Mouse (Mus musculus) midbrain, embryonic 13.5 days (tissue): ENCODE data around the gene Vps37d. TPM values are rescaled to one million over a fixed set of nuclear protein-coding genes. Genes with fewer than 3 reads are reported as not detected.
"Not testable (repeated sequence)": the region's sequence is repeated elsewhere in the genome, so short reads cannot be mapped to it uniquely, and the experiment has no call there.

Experiments
- ATAC-seq: fragments of 200-750 bp; cut with Nextera tagmentation; 2 replicates; pipeline ENCODE4 v1.8.0; 2017; ENCODE audit warnings: mild to moderate bottlenecking, moderate TSS enrichment, moderate library complexity
- H3K27ac ChIP-seq: fragments of 300-500 bp; sonication (generic); 2 replicates; pipeline ENCODE4 v1.5.1; 2015; ENCODE audit warnings: inconsistent platforms, mild to moderate bottlenecking, moderate library complexity
- H3K27me3 ChIP-seq: fragments of 300-500 bp; sonication (generic); 2 replicates; pipeline ENCODE4 v1.6.1; 2015; ENCODE audit warnings: mild to moderate bottlenecking, inconsistent platforms
- H3K36me3 ChIP-seq: fragments of 300-500 bp; sonication (generic); 2 replicates; pipeline ENCODE4 v1.6.1; 2015; ENCODE audit warnings: mild to moderate bottlenecking, inconsistent platforms
- H3K4me1 ChIP-seq: fragments of 300-500 bp; sonication (generic); replicated peaks from 2 replicates; pipeline ENCODE4 v1.6.1; 2015; ENCODE audit warnings: inconsistent platforms
- H3K4me2 ChIP-seq: fragments of 300-500 bp; sonication (generic); replicated peaks from 2 replicates; pipeline ENCODE4 v1.6.1; 2015; ENCODE audit warnings: moderate library complexity, mild to moderate bottlenecking, inconsistent platforms
- H3K4me3 ChIP-seq: fragments of 300-500 bp; sonication (generic); replicated peaks from 2 replicates; pipeline ENCODE4 v1.5.1; 2015; ENCODE audit warnings: mild to moderate bottlenecking, inconsistent platforms
- H3K9ac ChIP-seq: fragments of 300-500 bp; sonication (generic); replicated peaks from 2 replicates; pipeline ENCODE4 v1.6.1; 2015; ENCODE audit warnings: mild to moderate bottlenecking, inconsistent platforms
- H3K9me3 ChIP-seq: fragments of 300-500 bp; sonication (generic); 2 replicates; pipeline ENCODE4 v1.6.1; 2016; ENCODE audit warnings: mild to moderate bottlenecking, inconsistent platforms
- WGBS: fragments of 180-500 bp; shearing (Covaris S2); methylation state at CpG from one replicate; pipeline ENCODE4 v1.1.7; 2015; 5-methylcytosine and 5-hydroxymethylcytosine counted together
- polyA plus RNA-seq: library from polyadenylated mRNA; unstranded; fragments of >200 nt; fragmentation: Nextera tagmentation; extraction: Ambion mirVana; gene quantifications from 2 replicates; pipeline ENCODE4 v1.2.1, GENCODE M21; 2015

Gene Vps37d
- polyA plus RNA-seq, 1 experiment from 2014 or later, result 32.1 TPM

GRCm38 (mm10) chr5:135072720-135073119, 5.3 kb downstream of the Vps37d start:
- Histone ChIP-seq H3K4me1 (peaks cover 24% of the 10 kb centered on the region), H3K36me3 (peaks cover 48% of the 10 kb centered on the region), H3K9me3 (no peaks in the 10 kb centered on the region), H3K4me2 (no peak overlapping the region), H3K27me3 (no peaks in the 10 kb centered on the region), H3K4me3 (no peak overlapping the region), H3K9ac (no peak overlapping the region), H3K27ac (no peak overlapping the region)
- ATAC-seq, result no peak
- WGBS, result 73% methylated on average over 6 of the region's 6 CpGs

DNA sequence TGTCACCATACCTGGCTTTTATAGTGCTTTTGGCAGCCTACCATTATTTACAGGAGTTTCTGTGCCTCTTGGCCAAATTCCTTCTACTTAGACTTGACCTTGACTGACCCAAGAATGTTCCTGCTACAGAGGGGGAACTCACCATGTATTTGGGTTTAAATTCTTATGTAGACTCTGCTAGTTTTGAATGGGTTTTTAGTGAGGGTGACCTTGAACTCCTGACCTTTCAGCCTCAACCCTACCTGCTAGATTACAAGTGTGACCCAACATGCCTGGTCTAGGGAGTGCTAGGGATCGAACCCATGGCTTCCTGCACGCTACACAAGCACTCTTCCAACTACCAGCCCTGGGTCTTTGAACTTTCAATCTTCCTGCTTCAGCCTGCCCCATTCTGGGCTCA, 6.0 kb downstream of the Vps37d start:
- H3K36me3 ChIP-seq, result peaks cover 54% of the 10 kb centered on the region
- 98% methylated on average over 2 of the region's 2 CpGs for WGBS

DNA sequence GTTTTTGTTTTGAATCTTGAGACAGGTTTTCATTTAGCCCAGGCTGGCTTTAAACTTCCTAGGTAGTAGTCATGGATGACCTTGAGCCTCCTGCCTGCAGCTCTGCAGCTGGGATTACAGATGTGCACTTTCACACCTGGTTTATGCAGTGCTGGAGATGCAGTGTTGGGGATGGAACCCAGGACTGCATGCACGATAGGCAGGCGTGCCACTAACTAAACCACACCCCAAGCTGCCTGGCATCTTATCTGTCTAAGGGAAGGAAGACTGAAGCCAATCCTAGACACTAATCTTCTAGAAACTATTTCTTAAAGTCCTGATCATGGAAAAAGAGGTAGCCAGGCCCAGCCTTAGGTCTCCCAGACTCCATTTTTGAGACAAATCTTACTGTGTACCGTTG, 7.6 kb downstream of the Vps37d start:
- no peak overlapping the region for H3K4me2 ChIP-seq
- no peak overlapping the region for H3K9ac ChIP-seq
- peaks cover 53% of the 10 kb centered on the region for H3K36me3 ChIP-seq
- no peak overlapping the region for H3K27ac ChIP-seq
- H3K9me3 ChIP-seq, result no peaks in the 10 kb centered on the region
- ATAC-seq, result no peak
- WGBS, result 93% methylated on average over 3 of the region's 3 CpGs
- H3K4me1 ChIP-seq, result peaks cover 24% of the 10 kb centered on the region
- no peaks in the 10 kb centered on the region for H3K27me3 ChIP-seq
- H3K4me3 ChIP-seq, result no peak overlapping the region

More for the DNA sequence above, 6.0 kb downstream of the Vps37d start:
- Histone ChIP-seq H3K4me1 (peaks cover 23% of the 10 kb centered on the region), H3K27ac (no peak overlapping the region), H3K27me3 (no peaks in the 10 kb centered on the region), H3K9ac (no peak overlapping the region), H3K4me3 (no peak overlapping the region), H3K9me3 (no peaks in the 10 kb centered on the region), H3K4me2 (no peak overlapping the region)
- ATAC-seq, result no peak

DNA sequence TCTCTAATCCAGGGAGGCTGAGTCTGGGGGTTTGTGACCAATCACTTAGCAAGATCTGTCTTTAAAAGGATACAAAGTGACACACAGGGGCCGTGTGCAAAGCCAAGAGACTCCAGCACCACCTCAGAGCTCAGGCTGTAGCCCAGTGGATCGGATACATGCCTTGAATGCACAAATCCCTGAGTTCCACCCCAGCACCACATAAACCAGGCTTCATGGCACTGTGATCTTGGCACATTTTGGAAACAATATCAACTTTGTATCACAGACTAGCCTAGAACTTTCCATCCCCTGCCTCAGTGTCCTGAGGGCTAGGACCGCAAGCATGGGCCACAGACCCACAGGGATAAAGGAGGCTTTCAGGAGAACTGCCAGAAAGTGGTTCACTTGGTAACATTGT, 12.1 kb downstream of the Vps37d start:
- no peaks in the 10 kb centered on the region for H3K27me3 ChIP-seq
- no peaks in the 10 kb centered on the region for H3K9me3 ChIP-seq
- H3K4me2 ChIP-seq, result peak overlapping the region; percentile 98; the same call in 1 of the 2 replicates
- peaks cover 24% of the 10 kb centered on the region for H3K36me3 ChIP-seq
- H3K9ac ChIP-seq, result no peak overlapping the region
- ATAC-seq, result no peak
- peaks cover 28% of the 10 kb centered on the region for H3K4me1 ChIP-seq
- no peak overlapping the region for H3K27ac ChIP-seq
- peak overlapping the region; percentile 96; the same call in 1 of the 2 replicates for H3K4me3 ChIP-seq
- 89% methylated on average over 3 of the region's 3 CpGs for WGBS

GRCm38 (mm10) chr5:135064909-135065446, 13.1 kb downstream of the Vps37d start, which contains the start of gene Bud23:
Bud23 (minus strand) TSS chr5:135064959.
- peaks cover 28% of the 10 kb centered on the region for H3K4me1 ChIP-seq
- 77% methylated on average over 9 of the region's 9 CpGs for WGBS
- peak within 1 kb of the TSS; percentile 88 for H3K9ac ChIP-seq
- H3K27ac ChIP-seq, result peak within 1 kb of the TSS; percentile 76
- H3K4me2 ChIP-seq, result peak within 1 kb of the TSS; percentile 98
- not testable (repeated sequence) for ATAC-seq, H3K9me3 ChIP-seq, H3K27me3 ChIP-seq
- peak within 1 kb of the TSS; percentile 96 for H3K4me3 ChIP-seq
- peaks cover 35% of the 10 kb centered on the region for H3K36me3 ChIP-seq

- Histone ChIP-seq H3K4me3 (peak overlapping the region; percentile 96), H3K4me2 (peak overlapping the region; percentile 98), H3K36me3 (peaks cover 41% of the 10 kb centered on the region), H3K9me3 (no peaks in the 10 kb centered on the region), H3K27ac (peak overlapping the region; percentile 76), H3K9ac (peak overlapping the region; percentile 88), H3K27me3 (no peaks in the 10 kb centered on the region), H3K4me1 (peaks cover 28% of the 10 kb centered on the region)
- WGBS, result under 1% methylated on average over 40 of the region's 40 CpGs
- peak; percentile 69 for ATAC-seq
Observed at GRCm38 (mm10) chr5:135064382-135064766, 13.7 kb downstream of the Vps37d start.

DNA sequence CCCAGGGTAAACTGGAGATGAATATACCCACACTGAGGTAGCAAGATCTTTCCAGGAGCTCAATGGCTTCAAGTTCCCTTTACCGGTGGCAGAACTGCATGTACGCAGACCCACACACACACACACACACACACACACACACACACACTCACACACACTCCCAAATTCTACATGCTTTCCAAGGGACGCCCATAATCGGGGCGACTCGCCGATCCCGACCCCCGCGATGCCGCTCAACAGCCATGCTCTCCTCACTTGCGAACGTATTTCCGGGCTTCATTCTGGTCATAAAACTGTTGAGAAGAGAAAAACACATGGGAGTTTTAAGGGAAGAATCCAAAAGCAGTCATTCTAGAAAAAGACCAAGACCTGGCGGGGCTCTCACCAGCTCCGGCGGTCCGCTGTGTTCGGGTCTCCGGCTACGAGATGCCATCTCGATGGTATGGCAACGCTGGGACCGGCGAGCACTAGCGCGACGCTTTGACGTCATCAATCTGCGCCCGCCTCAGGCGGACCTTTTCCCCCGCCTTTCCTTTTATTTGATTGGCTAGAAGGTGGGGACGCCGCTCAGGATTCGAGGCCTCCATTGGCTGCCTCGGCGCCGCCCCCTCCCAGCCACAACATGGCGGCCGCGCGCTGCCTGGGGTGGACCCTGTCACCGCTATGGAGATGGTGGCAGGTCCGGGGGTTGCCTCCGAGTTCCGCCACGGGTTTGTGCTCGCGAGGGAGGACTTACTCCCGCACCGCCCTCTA, 14.3 kb downstream of the Vps37d start, which contains the start of gene Dnajc30:
Gene Dnajc30 (plus strand): TSS at position 574 of the 753 bp plus-strand sequence.
- peaks cover 46% of the 10 kb centered on the region for H3K36me3 ChIP-seq
- under 1% methylated on average over 52 of the region's 52 CpGs for WGBS

DNA sequence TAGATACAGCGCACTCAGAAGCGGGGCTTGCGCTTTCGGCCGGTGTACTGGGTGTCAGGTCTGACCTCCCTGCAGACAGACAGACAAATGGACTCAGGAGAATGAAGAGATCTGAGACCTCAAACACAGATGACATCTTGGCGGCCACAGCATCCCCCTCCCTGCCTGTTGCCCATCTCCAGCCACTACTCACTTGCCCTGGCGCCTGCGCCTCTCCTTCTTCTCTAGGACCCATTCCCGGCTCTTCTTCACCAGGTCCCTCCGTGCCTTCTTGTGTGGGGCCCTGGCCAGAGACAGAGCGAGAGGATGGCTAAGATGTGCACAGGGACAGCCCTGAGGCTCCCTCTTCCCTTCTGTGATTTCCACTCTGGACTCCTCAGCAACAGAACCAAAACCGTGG, 24.7 kb downstream of the Vps37d start:
- H3K4me2 ChIP-seq, result no peak overlapping the region
- no peaks in the 10 kb centered on the region for H3K4me1 ChIP-seq
- peaks cover 82% of the 10 kb centered on the region for H3K36me3 ChIP-seq
- H3K27me3 ChIP-seq, result no peaks in the 10 kb centered on the region
- ATAC-seq, result no peak
- WGBS, result 90% methylated on average over 12 of the region's 12 CpGs
- no peaks in the 10 kb centered on the region for H3K9me3 ChIP-seq
- no peak overlapping the region for H3K4me3 ChIP-seq
- H3K9ac ChIP-seq, result no peak overlapping the region
- H3K27ac ChIP-seq, result no peak overlapping the region

More for the DNA sequence above, 14.3 kb downstream of the Vps37d start, which contains the start of gene Dnajc30:
- H3K9me3 ChIP-seq, result no peaks in the 10 kb centered on the region
- peak within 1 kb of the TSS; percentile 98 for H3K4me2 ChIP-seq
- H3K9ac ChIP-seq, result peak within 1 kb of the TSS; percentile 88
- peak within 1 kb of the TSS; percentile 96 for H3K4me3 ChIP-seq
- peak within 1 kb of the TSS; percentile 76 for H3K27ac ChIP-seq
- no peaks in the 10 kb centered on the region for H3K27me3 ChIP-seq
- H3K4me1 ChIP-seq, result peaks cover 28% of the 10 kb centered on the region
- peak; percentile 97 for ATAC-seq

DNA sequence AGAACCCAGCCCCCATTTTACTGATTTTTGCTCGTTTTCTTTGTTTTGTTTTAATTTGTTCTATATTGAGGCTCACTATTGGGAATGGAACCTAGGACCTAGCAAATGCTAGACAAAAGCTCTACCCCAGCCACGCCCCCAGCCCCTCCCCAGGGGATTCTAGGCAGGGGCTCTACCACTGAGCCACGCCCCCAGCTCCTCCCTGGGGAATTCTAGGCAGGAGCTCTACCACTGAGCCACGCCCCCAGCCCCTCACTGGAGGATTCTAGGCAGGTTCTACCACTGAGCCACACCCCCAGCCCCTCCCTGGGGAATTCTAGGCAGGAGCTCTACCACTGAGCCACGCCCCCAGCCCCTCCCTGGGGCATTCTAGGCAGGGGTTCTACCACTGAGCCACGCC, 28.8 kb downstream of the Vps37d start:
- not testable (repeated sequence) for H3K27me3 ChIP-seq, H3K9me3 ChIP-seq

DNA sequence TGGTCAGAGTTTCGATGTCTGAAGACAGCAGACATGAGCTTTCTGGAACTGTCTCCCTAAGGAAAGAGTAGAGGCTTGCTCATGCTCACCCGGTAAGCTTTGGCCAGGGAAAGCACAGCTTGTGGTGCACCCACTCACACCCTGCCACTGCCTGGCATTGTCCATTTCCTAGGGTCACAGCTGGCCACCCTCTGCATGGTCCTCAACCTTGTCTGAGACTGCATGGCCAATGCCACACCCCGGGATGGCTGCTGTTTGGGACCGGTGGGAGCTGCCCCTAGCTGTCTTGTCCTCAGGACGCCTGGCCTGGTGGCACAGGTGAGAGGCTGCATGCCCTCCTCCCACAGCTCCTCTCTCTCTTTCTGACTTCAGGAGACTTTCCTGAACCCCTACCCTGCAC, 29.5 kb downstream of the Vps37d start:
- H3K27me3 ChIP-seq, result no peaks in the 10 kb centered on the region
- no peaks in the 10 kb centered on the region for H3K4me1 ChIP-seq
- no peak overlapping the region for H3K4me3 ChIP-seq
- WGBS, result 93% methylated on average over 5 of the region's 5 CpGs
- ATAC-seq, result no peak
- H3K36me3 ChIP-seq, result peaks cover 56% of the 10 kb centered on the region
- H3K9me3 ChIP-seq, result no peaks in the 10 kb centered on the region
- H3K4me2 ChIP-seq, result no peak overlapping the region
- H3K9ac ChIP-seq, result no peak overlapping the region
- H3K27ac ChIP-seq, result no peak overlapping the region

More for the DNA sequence above, 28.8 kb downstream of the Vps37d start:
- not testable (repeated sequence) for ATAC-seq, H3K4me2 ChIP-seq, H3K27ac ChIP-seq, H3K4me3 ChIP-seq, H3K4me1 ChIP-seq, H3K9ac ChIP-seq
- WGBS, result 91% methylated on average over 6 of the region's 6 CpGs
- peaks cover 63% of the 10 kb centered on the region for H3K36me3 ChIP-seq

GRCm38 (mm10) chr5:135044575-135044974, 33.5 kb downstream of the Vps37d start:
- Histone ChIP-seq H3K27ac (no peak overlapping the region), H3K9me3 (no peaks in the 10 kb centered on the region), H3K4me1 (0 out of 2 replicates have a peak, but pooled peaks cover 4% of the 10 kb centered on the region), H3K36me3 (peaks cover 33% of the 10 kb centered on the region), H3K27me3 (no peaks in the 10 kb centered on the region), H3K9ac (no peak overlapping the region), H3K4me3 (no peak overlapping the region), H3K4me2 (no peak overlapping the region)
- 94% methylated on average over 3 of the region's 3 CpGs for WGBS
- no peak for ATAC-seq

DNA sequence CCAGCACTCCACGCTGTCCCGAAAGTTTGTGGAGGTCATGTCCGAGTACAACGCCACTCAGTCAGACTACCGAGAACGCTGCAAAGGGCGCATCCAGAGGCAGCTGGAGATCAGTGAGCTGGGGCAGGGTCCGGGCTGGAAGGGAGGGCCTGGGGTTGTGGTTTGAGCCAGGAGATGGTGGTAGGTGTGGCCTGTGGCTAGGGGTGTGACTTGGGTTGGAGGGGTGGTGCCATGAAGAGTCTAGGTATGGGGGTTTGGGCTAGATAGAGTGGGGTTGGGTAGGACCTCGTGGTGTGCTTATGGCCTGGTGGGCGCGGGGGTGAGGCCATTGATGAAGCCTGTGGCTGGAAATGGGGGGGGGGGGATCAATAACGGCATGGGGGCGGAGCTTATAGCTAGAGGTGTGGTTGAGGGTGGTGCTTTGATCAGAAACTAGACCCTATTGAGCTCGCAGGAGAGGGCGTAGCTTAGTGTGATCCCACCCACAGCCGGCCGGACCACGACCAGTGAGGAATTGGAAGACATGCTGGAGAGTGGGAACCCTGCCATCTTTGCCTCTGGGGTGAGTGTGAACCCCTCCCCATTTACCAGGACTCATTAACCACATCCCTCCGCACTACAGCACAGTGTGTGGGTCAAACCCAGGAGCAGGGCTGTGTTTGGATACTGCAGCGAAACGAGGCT, 35.8 kb downstream of the Vps37d start:
- no peak overlapping the region for H3K4me2 ChIP-seq
- no peak overlapping the region for H3K27ac ChIP-seq
- 32% methylated on average over 21 of the region's 21 CpGs for WGBS
- no peaks in the 10 kb centered on the region for H3K9me3 ChIP-seq
- no peak overlapping the region for H3K9ac ChIP-seq
- 0 out of 2 replicates have a peak, but pooled peaks cover 4% of the 10 kb centered on the region for H3K4me1 ChIP-seq
- H3K36me3 ChIP-seq, result peaks cover 32% of the 10 kb centered on the region
- ATAC-seq, result 0 out of 2 replicates have a peak, but pooled peaks have one; percentile 20
- H3K27me3 ChIP-seq, result no peaks in the 10 kb centered on the region
- no peak overlapping the region for H3K4me3 ChIP-seq
